Mouse (Mus musculus): ENCODE data around the gene Lix1l.
"Not testable (repeated sequence)": the region's sequence is repeated elsewhere in the genome, so short reads cannot be mapped to it uniquely, and the experiment has no call there.

Gene Lix1l

DNA sequence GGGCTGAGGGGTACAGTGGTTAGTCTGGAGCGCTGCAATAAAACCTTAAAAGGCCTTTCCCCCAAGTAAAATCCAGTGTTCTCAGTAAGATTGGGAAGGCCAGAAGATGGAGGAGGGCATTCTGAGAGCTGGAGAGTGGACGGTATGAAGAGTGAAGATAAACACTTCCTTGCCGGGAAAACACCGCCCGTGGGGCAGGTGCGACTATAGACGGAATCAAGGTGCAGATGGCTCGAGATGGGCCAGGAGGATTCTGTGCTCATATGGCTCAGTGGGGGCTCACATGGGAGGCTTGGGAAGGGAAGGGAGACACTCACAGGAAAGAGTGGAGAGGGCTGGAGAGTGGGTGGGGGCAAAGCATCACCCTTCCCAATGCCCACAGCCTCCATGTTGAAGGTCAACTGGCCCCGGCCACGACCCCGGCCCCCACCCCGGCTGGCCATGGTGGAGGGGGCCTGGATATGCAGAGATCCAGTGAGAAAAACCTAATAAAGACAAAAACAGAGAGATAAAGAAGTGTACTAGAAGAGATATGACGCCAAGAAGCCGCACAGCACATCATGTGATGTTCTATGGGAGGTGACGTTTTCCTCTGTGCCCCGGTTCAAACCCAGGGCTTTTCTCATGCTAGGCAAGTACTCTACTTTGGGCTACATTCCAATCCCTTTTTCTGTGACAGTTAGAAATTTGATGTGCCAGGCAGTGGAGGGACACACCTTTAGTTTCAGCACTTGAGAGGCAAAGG lies 19.0 kb upstream of the Lix1l start:
- DNase-seq (ENCODE audit: low spot score in 2 of 2), result no peak

DNA sequence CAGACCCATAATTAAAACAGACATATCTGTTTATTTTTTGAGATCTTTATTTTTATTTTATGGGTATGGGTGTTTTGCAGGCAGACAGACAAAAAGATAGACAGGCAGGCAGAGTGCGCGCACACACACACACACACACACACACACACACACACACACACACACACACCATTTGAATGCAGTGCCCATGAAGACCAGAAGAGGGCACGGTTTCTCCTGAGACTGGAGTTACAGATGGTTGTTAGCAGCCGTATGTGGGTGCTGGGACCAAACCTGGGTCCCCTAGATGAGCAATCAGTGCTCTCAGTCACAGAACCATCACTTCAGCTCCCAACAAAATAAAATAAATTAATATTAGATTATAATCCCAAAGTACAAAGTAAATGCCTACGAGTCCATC lies 17.6 kb upstream of the Lix1l start:
- no peak for DNase-seq (ENCODE audit: low spot score in 2 of 2)

DNA sequence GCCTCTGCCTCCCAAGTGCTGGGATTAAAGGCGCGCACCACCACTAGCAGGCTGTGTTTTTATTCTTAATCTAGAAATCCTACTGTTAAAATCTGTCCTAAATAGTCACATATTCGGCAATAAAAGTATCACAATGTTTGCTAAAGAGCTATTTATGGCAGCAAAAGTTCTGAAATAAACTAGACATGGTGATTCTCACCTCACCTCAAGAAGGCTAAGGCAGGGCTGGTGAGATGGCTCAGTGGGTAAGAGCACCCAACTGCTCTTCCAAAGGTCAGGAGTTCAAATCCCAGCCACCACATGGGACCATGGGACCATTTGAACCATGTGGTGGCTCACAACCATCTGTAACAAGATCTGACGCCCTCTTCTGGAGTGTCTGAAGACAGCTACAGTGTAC lies 10.3 kb upstream of the Lix1l start:
- no peak for DNase-seq (ENCODE audit: low spot score in 2 of 2)

DNA sequence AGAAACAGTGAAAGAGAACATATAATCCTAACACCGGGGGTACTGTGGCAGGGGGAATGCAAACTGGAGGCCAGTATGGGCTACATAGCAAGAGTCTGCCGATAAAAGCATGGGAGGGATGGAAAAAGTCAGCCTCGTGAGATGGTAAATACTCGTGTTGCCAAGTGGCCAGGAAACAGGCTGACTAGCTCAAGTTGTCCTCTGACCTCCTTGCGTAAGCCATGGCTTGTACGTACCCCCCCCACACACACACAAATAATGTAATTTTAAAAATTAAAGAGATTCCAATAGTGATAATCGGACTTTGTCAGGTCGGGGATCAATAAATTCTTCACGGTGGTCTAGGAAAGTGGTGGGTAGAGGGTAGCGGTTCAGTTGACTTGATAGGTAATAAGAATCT lies 7.6 kb upstream of the Lix1l start:
- no peak for DNase-seq (ENCODE audit: low spot score in 2 of 2)

DNA sequence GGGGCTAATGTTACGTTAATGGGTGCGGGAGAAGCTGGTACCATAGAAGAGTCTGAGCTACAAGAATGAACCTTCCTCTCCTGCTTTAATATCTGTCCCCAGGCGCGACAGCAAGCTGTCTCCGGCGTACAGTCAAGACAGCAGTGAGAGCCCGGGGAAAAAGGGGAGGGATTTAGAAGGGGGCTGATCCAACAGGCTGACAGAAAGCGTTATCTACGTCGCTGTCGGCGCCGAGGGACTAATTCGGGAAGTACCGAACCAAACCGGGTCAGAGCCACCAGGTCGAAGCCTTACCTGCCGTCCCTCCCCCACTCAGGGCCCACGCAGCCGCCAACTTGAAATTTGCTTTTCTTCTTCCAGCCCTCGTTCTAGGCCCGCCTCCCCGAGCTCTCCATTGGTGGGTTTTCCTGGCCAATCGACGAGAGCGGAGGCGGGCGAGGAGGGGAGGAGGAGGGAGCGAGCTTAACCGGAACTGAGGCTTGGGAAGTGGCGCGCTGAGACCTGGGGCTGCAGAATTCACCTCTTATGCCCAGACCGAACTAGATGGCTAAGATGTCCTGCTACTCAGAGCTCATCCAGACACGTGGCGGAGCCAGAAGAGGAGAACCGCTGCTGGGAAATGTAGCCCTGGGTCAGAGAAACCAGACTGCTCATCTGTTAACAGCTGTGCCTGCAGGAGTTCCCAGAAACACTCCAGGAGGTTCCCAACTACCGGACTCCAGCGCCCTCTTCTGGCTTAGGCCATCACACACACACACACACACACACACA lies 7.0 kb upstream of the Lix1l start, which contains the start of gene Polr3gl:
TSS of gene Polr3gl (minus strand) at position 392 of the 771 bp plus-strand sequence.
- DNase-seq (ENCODE audit: low spot score in 2 of 2), result peak; percentile 82 to 89

DNA sequence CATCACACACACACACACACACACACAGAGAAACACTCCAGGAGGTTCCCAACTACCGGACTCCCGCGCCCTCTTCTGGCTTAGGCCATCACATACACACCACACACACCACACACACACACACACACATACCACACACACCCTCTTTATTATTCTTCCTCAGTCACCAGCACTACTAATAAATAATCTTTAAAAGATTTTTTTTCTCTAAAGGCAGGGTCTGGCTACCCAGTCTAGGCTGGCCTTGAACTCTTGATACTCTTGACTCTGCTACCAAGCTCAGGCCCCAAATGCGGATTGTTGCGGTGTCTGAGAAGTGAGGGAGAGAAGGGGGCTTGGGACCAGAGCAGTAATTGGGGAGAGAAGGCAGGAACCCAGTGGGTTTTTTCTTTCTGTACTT lies 6.1 kb upstream of the Lix1l start:
- DNase-seq (ENCODE audit: low spot score in 2 of 2), result no peak

DNA sequence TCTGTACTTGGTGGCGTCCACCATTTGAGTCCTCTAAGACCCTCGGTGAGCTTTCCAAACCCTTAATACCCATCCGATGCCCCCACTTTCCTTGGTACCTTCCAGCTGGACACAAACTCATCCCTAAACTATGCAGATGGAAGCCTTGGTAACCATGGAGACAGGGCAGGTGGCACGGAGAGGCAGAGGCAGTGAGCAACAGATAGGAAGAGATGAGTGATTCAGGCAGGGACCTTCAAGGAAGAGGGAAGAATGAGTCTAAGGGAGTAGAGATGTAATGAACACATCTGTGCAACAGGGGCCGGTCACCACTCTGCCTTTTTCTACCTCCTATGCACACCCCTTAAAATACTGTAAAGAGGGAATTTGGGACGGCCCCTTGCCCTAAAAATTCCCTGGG lies 5.3 kb upstream of the Lix1l start:
- DNase-seq (ENCODE audit: low spot score in 2 of 2), result no peak

DNA sequence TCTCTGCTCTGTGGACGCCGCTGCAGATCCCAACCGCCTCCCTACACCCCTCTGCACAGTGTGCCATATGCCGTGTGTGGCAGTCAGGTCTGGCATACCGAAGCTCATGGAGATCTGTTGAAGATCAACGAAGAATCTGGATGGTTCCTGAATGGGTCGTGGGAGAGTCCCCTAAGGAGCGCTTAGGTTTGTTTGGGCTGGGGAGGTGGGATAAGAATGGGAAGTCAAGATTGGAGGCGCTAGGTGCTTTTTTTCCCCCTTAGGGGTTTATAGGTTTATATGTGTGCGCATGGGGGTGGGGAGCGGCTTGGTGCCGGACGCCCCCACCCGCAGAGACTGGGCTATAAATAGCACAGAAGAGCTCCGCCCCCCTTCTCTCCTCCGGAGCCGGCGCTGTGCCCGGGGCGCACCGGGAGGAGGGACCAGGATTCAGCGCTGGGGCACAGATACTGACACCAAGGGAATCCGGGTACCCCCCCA lies 4.7 kb upstream of the Lix1l start, which contains the start of gene Ankrd34a:
TSS of gene Ankrd34a (plus strand) at position 409 of the 480 bp plus-strand sequence.
- no peak for DNase-seq (ENCODE audit: low spot score in 2 of 2)

DNA sequence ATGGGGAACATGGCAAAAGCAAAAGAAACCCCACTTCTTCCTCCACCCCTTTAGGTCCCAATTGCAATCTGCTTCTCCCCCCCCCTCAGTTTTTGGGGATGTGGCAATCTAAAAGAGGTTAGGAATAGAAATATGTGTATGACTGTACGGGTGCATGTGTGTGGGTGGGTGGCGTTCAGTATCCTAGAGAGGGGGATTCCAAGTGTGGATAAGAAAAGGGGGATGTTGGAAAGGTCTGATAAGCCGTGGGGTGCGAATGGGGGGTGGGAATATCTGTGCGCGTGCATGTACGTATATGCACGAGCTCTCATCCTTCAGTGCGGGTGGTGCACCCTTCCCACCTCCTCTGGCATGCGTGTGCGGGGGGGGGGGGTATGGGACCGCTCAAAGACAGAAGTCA lies 4.1 kb upstream of the Lix1l start:
- DNase-seq (ENCODE audit: low spot score in 2 of 2), result no peak

DNA sequence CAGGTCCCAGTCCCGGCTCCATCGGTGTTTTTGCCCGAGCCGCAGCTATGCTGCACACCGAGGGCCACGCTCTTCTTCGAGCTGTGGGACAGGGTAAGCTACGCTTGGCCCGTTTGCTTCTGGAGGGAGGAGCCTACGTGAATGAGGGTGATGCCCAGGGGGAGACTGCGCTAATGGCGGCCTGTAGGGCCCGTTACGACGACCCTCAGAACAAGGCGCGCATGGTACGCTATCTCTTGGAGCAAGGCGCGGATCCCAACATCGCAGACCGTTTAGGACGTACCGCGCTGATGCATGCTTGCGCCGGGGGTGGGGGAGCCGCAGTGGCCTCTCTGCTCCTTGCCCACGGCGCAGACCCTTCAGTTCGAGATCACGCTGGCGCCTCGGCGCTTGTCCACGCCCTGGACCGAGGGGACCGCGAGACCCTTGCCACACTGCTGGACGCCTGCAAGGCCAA lies 3.5 kb upstream of the Lix1l start:
- DNase-seq (ENCODE audit: low spot score in 2 of 2), result no peak

DNA sequence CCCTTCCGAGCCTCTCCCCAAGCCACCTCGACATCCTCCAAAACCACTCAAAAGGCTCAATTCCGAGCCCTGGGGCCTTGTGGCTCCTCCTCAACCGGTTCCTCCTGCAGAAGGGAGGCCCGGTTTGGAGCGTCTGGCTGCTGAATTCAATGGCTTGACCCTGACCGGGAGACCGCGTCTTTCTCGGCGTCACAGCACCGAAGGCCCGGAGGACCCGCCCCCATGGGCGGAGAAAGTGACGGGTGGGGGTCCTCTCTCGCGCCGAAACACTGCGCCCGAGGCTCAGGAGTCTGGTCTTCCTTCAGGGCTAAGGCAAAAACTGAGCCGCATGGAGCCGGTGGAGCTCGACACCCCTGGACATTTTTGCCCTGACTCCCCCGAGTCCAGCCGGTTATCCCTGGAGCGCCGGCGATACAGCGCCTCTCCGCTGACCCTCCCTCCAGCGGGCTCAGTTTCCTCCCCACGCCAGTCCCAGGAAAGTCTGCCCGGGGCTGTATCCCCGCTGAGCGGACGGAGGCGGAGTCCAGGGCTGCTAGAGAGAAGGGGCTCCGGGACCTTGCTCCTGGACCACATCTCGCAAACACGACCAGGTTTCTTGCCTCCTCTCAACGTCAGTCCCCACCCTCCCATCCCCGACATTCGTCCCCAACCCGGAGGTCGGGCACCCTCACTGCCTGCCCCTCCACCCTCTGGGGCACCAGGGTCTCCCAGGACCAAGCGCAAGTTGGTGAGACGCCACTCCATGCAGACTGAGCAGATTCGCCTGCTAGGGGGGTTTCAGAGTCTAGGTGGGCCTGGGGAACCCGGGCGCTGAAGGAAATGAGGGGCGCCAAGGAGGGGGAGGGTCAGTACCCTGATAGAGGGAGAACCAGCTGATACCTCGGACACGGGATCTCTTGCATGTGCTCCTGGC lies 2.5 kb upstream of the Lix1l start:
- DNase-seq (ENCODE audit: low spot score in 2 of 2), result no peak

DNA sequence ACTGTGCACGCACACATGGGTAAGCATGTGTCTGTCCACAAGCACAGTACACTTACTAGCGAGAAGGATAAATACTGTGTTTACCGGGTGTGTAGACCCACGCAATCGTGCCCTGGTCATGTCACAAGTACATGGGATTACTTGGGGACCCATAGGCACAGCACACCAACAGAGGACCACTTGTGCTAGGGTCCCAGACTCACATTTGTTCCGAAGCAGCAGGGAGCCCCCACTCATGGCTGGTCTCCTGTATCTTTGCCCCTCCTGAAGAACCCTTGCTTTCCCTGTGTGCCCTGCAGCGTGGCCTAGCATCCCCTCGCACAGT lies 1.9 kb upstream of the Lix1l start:
- DNase-seq (ENCODE audit: low spot score in 2 of 2), result no peak

DNA sequence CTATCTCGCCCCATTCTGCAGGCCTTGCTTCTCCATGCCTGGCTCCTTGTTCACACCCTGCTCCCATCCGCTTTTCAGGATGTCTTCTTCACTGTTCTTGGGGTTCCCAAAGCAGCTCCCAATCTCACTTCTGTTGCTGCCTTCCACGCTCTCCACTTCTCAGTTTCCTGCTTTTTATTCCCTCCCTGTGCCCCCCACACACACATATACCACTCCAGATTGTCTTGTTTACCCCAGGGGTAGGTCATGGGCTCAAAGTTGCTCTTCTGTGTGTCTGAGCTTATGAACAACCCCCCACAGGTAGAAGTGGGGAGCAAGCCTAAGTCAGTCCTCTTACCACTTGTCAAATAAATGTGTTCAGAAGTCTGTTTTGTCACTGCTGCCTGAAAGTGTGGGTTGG lies 1.5 kb upstream of the Lix1l start:
- DNase-seq (ENCODE audit: low spot score in 2 of 2), result no peak

DNA sequence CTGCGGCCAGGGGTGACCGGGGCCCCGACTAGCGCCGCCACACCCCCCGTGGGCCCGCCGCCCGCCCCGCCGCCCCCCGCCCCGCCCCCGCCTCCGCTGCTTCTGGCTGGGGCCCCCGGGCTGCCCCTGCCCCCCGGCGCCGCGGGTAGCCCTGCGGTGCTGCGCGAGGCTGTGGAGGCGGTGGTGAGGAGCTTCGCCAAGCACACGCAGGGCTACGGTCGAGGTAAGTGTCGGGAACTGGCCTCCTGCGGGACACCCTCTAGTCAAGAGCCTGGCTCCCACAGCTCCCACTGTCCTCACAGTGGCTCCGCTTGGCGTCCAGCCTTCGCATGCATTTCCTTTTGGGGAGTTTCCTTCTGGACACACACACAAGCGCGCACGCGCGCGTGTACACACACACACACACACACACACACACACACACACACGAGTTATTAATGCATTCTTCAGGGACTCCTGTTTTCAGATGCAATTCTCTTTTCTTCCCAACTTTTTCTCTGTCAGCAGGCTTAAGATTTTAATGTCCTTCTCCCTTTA lies 370 bp downstream of the Lix1l start:
- DNase-seq (ENCODE audit: low spot score in 2 of 2), result no peak

DNA sequence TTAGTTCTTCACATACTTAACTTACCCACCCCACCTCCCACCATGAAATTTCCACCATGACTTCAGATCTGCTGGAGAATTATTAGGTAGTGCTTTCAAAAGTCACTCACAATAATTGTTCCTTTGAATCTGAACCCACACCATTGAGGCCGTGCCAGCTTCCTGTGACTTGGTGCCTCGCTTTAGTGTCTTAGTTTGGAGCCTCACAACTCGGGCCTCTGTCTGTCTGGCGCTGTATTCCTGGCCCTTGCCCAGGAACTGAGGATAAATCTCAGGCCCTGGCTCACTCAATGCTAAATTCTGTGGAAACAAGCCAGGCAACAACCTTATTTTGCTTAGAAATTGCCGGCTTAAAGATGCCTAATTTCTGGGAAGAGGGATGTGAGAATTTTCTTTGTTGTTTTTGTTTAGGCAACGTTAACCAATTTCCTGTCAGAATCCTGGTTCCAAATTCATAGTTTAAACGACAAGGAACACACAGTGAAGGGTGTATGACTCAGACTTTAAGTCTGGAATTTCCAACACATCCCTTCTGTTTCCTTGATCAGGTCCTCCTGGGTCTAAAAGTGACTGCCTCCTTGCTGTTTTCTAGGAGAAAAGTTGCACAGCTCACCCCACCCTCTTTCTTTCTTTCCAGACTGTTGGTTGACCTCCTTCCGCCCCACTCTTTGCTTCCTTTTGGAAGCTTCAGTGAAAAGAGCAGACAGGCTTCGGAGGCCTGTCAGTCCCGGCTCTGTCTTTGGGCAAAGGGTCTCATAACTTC lies 1.2 kb downstream of the Lix1l start:
- no peak for DNase-seq (ENCODE audit: low spot score in 2 of 2)

DNA sequence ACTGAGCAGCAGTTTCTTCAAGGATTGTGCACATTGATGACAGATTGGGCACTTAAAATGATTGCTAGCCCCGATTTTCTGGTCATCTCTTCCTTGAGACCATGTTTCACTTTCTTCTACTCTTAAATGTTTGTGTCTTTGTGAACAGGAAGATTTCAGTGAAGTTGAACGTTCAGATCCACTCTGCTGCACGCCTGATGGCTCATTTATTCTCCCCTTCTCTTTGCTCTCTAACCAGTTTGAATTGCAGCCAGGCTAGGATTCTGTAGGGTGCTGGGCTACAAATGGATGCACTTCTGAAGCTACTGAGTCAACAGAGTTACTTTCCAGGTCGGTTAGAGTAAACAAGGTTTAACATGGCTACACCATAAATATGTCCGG lies 1.7 kb downstream of the Lix1l start:
- no peak for DNase-seq (ENCODE audit: low spot score in 2 of 2)

DNA sequence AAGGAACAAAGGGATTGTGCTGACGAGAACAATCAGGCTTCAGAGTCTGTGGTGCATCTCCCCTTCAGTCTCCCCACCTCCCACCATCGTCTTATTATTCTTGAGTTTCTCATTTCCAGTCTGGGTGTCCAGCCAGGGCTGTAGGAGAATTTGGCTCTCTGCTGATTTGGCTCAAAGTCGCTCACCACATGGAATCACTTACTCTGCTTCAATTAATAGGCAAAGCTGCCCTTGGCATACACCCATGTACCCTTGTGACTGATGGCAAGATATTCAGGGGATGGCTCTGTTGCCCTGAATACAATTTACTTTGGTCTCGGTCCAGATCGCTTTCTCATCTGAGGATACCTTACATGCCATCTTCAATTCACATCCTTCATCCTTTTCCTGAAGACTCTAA lies 2.4 kb downstream of the Lix1l start:
- DNase-seq (ENCODE audit: low spot score in 2 of 2), result no peak

DNA sequence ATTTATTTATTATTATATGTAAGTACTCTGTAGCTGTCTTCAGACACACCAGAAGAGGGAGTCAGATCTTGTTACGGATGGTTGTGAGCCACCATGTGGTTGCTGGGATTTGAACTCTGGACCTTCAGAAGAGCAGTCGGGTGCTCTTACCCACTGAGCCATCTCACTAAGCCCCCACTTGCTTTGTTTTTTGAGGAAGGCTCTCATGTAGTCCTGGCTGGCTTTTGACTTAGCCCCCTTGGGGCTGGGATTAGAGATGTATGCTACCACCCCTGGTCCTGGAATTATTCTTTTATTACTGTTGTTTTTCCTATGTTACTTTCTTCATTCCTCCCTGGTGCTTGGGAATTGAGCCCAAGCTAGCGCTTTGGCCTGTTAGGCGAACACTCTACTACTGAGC lies 5.1 kb downstream of the Lix1l start:
- not testable (repeated sequence) for DNase-seq (ENCODE audit: low spot score in 2 of 2)

DNA sequence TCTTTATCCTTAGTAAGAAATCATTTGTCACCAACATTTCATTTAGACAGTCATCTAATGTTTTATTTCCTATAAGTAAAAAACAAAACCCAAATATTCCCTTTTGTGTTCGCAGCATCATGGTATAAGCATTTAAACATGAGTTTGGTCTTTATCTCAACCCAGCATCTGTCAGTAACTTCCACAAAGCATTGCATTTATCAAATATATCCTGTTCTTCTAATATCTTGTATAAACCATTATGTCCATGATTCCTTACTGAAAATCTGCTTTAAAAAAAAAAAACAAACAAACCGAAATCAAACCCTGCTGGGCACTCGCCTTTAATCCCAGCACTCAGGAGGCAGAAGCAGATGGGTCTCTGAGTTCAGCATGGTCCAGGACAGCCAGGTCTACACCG lies 5.7 kb downstream of the Lix1l start:
- no peak for DNase-seq (ENCODE audit: low spot score in 2 of 2)

DNA sequence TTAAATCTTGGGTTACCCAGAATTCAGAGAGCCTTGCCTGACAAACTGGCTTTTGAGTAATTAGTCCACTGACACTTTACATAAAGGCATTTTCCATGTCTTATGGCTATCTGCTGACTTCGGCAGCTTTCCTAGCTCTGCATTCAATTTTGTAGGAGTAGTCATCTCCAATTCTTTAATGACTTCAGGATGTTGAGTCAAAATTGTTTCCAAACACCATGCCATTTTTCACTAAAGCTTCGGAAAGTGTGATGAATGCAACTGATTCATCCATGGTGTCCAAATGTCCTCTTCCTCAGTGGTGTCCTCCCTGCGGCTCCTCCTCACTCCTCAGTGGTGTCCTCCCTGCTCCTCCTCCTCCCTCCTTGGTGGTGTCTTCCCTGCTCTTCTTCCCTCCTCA lies 17.0 kb downstream of the Lix1l start:
- DNase-seq (ENCODE audit: low spot score in 2 of 2), result no peak

DNA sequence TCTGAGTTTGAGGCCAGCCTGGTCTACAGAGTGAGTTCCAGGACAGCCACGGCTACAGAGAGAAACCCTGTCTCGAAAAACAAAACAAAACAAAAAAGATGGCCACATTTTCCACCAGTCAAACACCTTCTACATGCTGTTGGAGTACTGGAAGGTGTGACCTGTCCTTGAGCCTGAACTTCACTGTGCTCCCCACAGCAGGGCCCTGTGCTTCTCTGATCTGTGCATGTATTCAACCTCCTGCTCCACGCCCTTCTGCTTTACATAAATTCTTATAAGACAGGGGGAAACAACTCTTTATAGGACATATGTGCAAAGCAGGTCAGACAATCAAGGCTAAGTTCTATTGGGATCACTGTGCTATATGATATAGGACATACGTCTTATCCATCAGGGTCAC lies 22.3 kb downstream of the Lix1l start:
- DNase-seq (ENCODE audit: low spot score in 2 of 2), result no peak
